Mouse (Mus musculus) heart, postnatal 14 days (tissue): ENCODE measurements around the gene Plod3. TPM values are rescaled to one million over a fixed set of nuclear protein-coding genes. Genes with fewer than 3 reads are reported as not detected.
A peak's percentile ranks its signal among the peaks of the same experiment; 100 is the strongest.
"Not testable (repeated sequence)": the region's sequence is repeated elsewhere in the genome, so short reads cannot be mapped to it uniquely, and the experiment has no call there.

Source experiments
- DNase-seq, 2 experiments: peaks; one replicate each; pipeline ENCODE4 v3.0.0; 2021 to 2022
- intact Hi-C: fragments of 180-260 bp; cut with DNase I; formaldehyde crosslinking; loops from one replicate; pipeline ENCODE4 v1.15.1; 2025
- long read RNA-seq, 2 experiments: library from polyadenylated mRNA; stranded (forward); transcript quantifications; one replicate each; pipeline ENCODE4 v2.0.0; 2021
- total RNA-seq, 2 experiments: library from RNA; stranded (reverse); gene quantifications; 2 replicates each; pipeline ENCODE4 v1.2.3; 2021

Plod3 gene
- 10 to 100 TPM; 40.3 to 42.2 TPM for total RNA-seq
- long read RNA-seq, experiment 1, transcript Plod3-201 (19 exons, 3,280 nt): major isoform, 76 of 89 reads
- long read RNA-seq, experiment 1, partial matches to known transcripts: 7 of 89 reads
- long read RNA-seq, experiment 1, other reads (novel, unspliced or antisense): 6 of 89 reads
- long read RNA-seq, experiment 2, transcript Plod3-201 (19 exons, 3,280 nt): major isoform, 52 of 62 reads
- long read RNA-seq, experiment 2, partial matches to known transcripts: 4 of 62 reads
- long read RNA-seq, experiment 2, other reads (novel, unspliced or antisense): 6 of 62 reads

- intact Hi-C loops: loop anchor here (2.0 kb wide), 1 partner anchor 24 kb away; no protein-coding TSS in a partner anchor
- peak; percentile 96 to 97 for DNase-seq
These were observed at the start of gene Plod3 for GRCm38 (mm10) chr5:136986695-136987137. Plod3 (plus strand) TSS chr5:136987019.

- intact Hi-C loops: no loop called here
- DNase-seq: no peak
These were observed 49.2 kb upstream of the Plod3 start for GRCm38 (mm10) chr5:136937621-136938020.

GRCm38 (mm10) chr5:136939284-136939683, 47.5 kb upstream of the Plod3 start:
- intact Hi-C loops: no loop called here
- no peak for DNase-seq

- intact Hi-C loops: not testable (repeated sequence)
These were observed 46.8 kb upstream of the Plod3 start for GRCm38 (mm10) chr5:136940029-136940428.

GRCm38 (mm10) chr5:136940845-136941560, 45.8 kb upstream of the Plod3 start:
- DNase-seq: no peak
- intact Hi-C loops: no loop called here

More at GRCm38 (mm10) chr5:136940029-136940428, 46.8 kb upstream of the Plod3 start:
- DNase-seq: not testable (repeated sequence)

- DNase-seq: no peak
- intact Hi-C loops: no loop called here
These were observed 44.0 kb upstream of the Plod3 start for GRCm38 (mm10) chr5:136942781-136943180.

GRCm38 (mm10) chr5:136943382-136943781, 43.4 kb upstream of the Plod3 start:
- intact Hi-C loops: no loop called here
- no peak for DNase-seq

GRCm38 (mm10) chr5:136945084-136945483, 41.7 kb upstream of the Plod3 start:
- intact Hi-C loops: no loop called here

GRCm38 (mm10) chr5:136947874-136948273, 38.9 kb upstream of the Plod3 start:
- DNase-seq: no peak
- intact Hi-C loops: no loop called here

More at GRCm38 (mm10) chr5:136945084-136945483, 41.7 kb upstream of the Plod3 start:
- no peak for DNase-seq

- intact Hi-C loops, DNase-seq: not testable (repeated sequence)
These were observed 37.1 kb upstream of the Plod3 start for GRCm38 (mm10) chr5:136949551-136950336.

- no peak for DNase-seq
- intact Hi-C loops: no loop called here
These were observed 36.3 kb upstream of the Plod3 start for GRCm38 (mm10) chr5:136950521-136950920.

- intact Hi-C loops: no loop called here
- no peak for DNase-seq
These were observed 34.7 kb upstream of the Plod3 start for GRCm38 (mm10) chr5:136952153-136952552.

GRCm38 (mm10) chr5:136953015-136953414, 33.8 kb upstream of the Plod3 start, which contains the start of gene Fis1:
Fis1 (plus strand) TSS chr5:136953275.
- DNase-seq: peak; percentile 97 to 98
- intact Hi-C loops: no loop called here

- intact Hi-C loops: no loop called here
- DNase-seq: peak; percentile 42 to 46
These were observed 33.3 kb upstream of the Plod3 start for GRCm38 (mm10) chr5:136953440-136953951.

- no peak for DNase-seq
- intact Hi-C loops: no loop called here
These were observed 31.2 kb upstream of the Plod3 start for GRCm38 (mm10) chr5:136955622-136956021.

- intact Hi-C loops: no loop called here
- DNase-seq: no peak
These were observed 29.6 kb upstream of the Plod3 start for GRCm38 (mm10) chr5:136957250-136957649.

- DNase-seq: no peak
- intact Hi-C loops: no loop called here
These were observed 27.7 kb upstream of the Plod3 start for GRCm38 (mm10) chr5:136958991-136959605.

- no peak for DNase-seq
- intact Hi-C loops: loop anchor here (10.0 kb wide), 1 partner anchor 825 kb away; the partner anchor contains the start of genes Mepce and Zcwpw1
These were observed 26.8 kb upstream of the Plod3 start for GRCm38 (mm10) chr5:136960053-136960452.

- intact Hi-C loops: loop anchor here (10.0 kb wide), 1 partner anchor 823 kb away; the partner anchor contains the start of genes Mepce and Zcwpw1
- no peak for DNase-seq
These were observed 25.4 kb upstream of the Plod3 start for GRCm38 (mm10) chr5:136961334-136961982.
